Mouse (Mus musculus): ENCODE measurements at regions not wholly inside any gene's neighbourhood (a gene's known extent, or its start where the extent isn't known, plus 50 kb on each side); places are given as distances from the start of the nearest gene placed in this dataset.

GRCm38 (mm10) chr13:37625532-37626235 lies 152.5 kb upstream of the Rreb1 start:
- TF ChIP-seq CTCF (IDR thresholded peaks at IDR 0.05; ENCODE audit: low read depth) (no peak), EP300 (IDR thresholded peaks at IDR 0.05; ENCODE audit: low read depth) (no peak)

Data from liver, embryonic 14.5 days (tissue).